Mouse (Mus musculus) heart, embryonic 10.5 days (tissue): Measurements from ENCODE around the gene Chm. TPM values are rescaled to one million over a fixed set of nuclear protein-coding genes. Genes with fewer than 3 reads are reported as not detected.
A peak's percentile ranks its signal among the peaks of the same experiment; 100 is the strongest.

Source experiments
- microRNA counts: library from miRNA; unstranded; fragments of <30 nt; microRNA quantifications from one replicate; lab custom pipeline; 2017
- microRNA-seq: library from miRNA; unstranded; fragments of <30 nt; microRNA quantifications from one replicate; pipeline ENCODE4, GENCODE M21; 2017
- polyA plus RNA-seq: library from polyadenylated mRNA; unstranded; fragments of >200 nt; fragmentation: Nextera tagmentation; extraction: Ambion mirVana; gene quantifications from 2 replicates; pipeline ENCODE4 v1.2.1, GENCODE M21; 2016

Chm gene
- polyA plus RNA-seq, 1 experiment from 2014 or later, result 10.8 TPM

MicroRNAs within 50 kb of the gene (microRNA counts, 519-probe panel; counts per million panel counts)
- microRNA mmu-miR-361 (lab: Ali Mortazavi, UCI), result not detected

Small RNAs within 50 kb of the gene (microRNA-seq; reads per million reads assigned to microRNA genes)
- gene Mir361, result 2,679 reads per million, percentile 86 among the genes with 10 or more reads in this experiment

Other genes starting within 250 kb of the Chm start
- gene Dach2, start 112.0 kb upstream of the Chm start, polyA plus RNA-seq, result 0.80 and 2.7 TPM in 2 replicates